Mouse (Mus musculus): ENCODE measurements around the gene Pds5a.
A peak's percentile ranks its signal among the peaks of the same experiment; 100 is the strongest.
"Not testable (repeated sequence)": the region's sequence is repeated elsewhere in the genome, so short reads cannot be mapped to it uniquely, and the experiment has no call there.

Pds5a gene

DNA sequence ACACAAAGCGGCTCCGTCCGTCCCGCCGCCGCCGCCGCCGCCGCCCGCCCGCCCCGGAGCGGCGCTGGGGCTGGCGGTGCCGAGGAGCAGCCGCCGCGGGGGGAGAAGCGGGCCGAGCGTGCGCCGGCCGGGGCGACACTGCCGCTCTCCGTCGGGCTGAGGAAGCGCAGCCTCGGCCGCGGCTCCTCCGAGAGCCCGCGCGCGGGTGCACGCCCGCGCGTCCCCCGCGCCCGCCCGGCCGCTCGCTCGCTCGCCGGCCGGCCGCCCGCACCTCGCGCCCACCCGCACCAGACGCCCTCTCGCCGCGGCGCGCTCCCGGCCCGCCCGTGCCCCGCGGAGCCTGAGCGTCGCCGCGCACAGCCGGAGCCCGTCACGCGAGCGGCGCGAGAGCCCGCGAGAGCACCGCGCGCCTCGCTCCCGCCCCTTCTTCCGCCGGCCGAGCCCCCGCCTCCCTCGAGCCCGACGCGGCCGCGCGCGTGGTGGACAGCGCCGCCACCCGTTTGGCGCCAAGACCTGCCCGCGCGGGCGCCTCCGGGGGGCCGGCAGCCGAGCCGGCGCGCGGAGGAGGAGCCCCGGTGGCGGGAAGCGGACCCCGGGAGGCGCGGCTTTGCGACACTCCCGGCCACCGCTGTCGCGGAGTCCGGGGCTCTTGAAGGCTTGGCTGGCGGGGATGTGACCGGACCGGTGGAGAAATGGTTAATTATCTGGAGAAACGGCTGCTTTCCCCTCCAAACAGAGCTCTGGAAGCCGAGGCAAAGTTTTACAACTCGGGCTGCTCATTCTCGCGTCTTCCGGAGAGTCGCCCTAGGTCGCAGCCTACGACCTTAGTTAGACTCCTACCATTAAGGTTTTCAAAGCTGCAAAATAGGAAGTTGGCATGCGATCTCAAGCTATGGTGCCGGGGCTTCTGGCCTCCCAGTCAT lies at the start of gene Pds5a:
Gene Pds5a (minus strand): TSS at position 438 of the 923 bp plus-strand sequence.
- DNase-seq (ENCODE audit: low spot score in 2 of 2): peak; percentile 89 to 95

DNA sequence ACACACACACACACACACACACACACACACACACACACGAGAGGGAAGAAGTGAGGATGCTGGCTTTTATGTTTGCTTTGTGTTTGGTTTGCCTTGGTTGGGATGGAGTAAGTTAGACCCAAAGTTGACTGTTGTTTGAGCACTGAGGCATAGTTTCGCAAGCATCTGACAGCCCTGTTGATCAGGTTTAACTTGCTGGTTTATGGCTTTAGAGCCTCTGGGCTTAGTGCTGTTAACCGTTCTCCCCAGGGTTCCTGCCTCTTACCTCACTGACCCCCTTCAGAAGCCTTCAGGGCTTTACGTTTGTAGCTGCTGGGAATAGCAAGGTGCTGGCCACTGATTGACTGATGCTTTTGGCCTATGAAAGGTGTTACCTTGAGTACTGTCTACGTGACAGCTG lies 48.8 kb upstream of the Pds5a start:
- DNase-seq (ENCODE audit: low spot score in 2 of 2): no peak

GRCm38 (mm10) chr5:65739366-65739765 lies 41.3 kb upstream of the Pds5a start:
- no peak for DNase-seq (ENCODE audit: low spot score in 2 of 2)

GRCm38 (mm10) chr5:65735601-65736000 lies 37.5 kb upstream of the Pds5a start:
- DNase-seq (ENCODE audit: low spot score in 2 of 2): no peak

- peak; percentile 79 to 80 for DNase-seq (ENCODE audit: low spot score in 2 of 2)
Measured at GRCm38 (mm10) chr5:65731173-65732007, 33.3 kb upstream of the Pds5a start.

DNA sequence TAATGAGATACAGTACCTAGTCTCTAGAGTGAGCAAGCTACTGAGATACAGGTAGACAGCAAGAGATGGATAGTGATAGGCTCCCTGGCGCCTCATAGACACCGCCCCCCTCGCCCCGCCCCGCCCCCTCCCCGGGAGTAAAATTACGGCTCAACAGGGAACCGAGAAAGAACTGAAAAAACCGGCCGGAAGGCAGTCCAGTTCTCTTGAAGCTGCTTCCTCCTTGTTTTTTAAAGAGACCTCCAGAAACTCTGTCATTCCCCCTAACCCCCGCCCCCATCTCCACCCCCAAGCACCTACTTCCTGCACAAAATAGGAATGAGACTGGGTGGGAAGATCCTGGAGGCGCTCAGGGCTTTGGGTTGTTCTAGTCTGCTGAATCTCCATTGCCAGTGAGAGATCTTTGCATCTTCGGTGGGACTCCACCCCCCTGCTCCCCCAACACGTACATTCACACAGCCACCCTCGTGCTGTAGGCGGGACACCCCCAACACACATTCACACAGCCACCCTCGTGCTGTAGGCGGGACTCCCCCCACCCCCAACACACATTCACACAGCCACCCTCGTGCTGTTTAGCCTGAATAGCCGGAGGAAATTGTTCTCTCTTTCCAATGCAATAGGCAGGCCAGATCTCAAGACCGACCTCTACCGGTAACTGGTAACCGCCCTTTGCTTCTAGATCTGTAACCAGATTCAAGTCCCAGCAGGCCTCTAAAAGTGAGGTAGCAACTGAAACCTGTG lies 26.4 kb upstream of the Pds5a start:
- DNase-seq (ENCODE audit: low spot score in 2 of 2): peak; percentile 69 to 77

DNA sequence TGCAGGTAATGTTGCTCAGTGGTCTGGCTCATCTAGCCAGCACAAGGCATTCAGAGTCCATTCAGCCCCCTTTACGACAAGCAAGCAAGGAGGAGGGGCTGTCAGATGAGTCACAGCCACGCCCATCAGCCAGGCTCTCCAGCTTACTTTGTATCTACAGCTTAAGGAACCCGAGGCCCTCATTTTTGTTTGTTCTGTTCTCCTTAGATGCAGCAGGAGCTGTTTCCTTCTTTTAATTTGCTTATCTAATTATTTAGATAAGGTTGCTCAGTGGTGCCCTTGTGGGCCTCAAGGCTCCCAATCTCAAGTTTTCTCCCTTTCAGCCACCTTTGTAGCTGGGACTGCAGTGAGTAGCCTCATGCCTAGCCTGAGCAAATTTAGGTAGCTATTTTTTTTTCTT lies 20.3 kb upstream of the Pds5a start:
- DNase-seq (ENCODE audit: low spot score in 2 of 2): peak in 1 of 2 experiments; percentile 39

DNA sequence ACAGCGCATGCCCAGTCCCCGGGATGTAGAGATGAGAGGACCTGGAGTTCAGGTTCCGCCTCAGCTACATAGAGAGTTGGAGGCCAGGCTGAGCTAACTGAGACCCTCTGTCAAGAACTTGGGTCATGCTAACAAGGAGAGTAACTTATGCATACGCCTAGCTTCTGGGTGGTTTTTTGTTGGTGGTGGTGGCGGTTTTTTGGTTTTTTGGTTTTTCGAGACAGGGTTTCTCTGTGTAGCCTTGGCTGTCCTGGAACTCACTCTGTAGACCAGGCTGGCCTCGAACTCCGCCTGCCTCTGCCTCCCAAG lies 19.8 kb upstream of the Pds5a start:
- not testable (repeated sequence) for DNase-seq (ENCODE audit: low spot score in 2 of 2)

GRCm38 (mm10) chr5:65717063-65717902 lies 19.2 kb upstream of the Pds5a start:
- DNase-seq (ENCODE audit: low spot score in 2 of 2): no peak

- DNase-seq (ENCODE audit: low spot score in 2 of 2): no peak
Measured at GRCm38 (mm10) chr5:65715084-65715483, 17.0 kb upstream of the Pds5a start.

DNA sequence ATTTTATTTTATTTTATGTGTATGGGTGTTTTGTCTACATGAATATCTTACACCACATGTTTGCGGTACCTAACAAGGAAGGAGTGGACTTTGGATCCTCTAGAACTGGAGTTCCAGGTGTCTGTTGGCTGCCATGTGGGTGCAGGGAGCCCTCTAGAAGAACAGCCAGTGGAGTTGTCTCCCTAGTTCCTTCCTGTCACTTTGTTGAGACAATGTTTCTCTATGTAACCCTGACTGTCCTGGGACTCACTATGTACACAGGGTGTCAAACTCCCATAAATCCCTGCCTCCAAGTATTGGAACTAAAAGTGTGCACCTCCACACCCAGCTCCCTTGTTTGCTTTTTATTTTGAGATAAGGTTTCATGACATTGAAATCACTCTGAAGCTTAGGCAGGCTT lies 13.4 kb upstream of the Pds5a start:
- no peak for DNase-seq (ENCODE audit: low spot score in 2 of 2)

- DNase-seq (ENCODE audit: low spot score in 2 of 2): no peak
Measured at GRCm38 (mm10) chr5:65710267-65710666, 12.2 kb upstream of the Pds5a start.

DNA sequence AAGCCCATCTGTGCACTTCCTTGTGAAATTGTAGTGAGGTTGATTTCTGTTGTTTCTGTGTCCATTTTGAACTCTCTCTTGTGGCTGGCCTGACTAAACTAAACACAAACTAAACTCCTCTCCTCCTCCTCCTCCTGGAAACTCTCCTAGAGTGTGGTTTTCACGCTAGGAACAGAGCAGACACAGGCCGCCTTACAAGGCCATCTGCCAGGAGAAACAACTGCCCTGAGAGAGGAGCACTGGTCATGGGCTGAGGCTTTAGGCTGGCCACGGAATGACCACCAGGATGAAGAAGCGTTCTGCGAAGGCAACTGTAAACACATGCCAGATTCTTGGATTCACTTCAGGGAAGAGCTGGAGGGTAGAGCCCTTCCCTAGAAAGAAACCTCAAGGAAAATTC lies 8.9 kb upstream of the Pds5a start:
- DNase-seq (ENCODE audit: low spot score in 2 of 2): no peak

- no peak for DNase-seq (ENCODE audit: low spot score in 2 of 2)
Measured at GRCm38 (mm10) chr5:65706171-65706570, 8.1 kb upstream of the Pds5a start.

DNA sequence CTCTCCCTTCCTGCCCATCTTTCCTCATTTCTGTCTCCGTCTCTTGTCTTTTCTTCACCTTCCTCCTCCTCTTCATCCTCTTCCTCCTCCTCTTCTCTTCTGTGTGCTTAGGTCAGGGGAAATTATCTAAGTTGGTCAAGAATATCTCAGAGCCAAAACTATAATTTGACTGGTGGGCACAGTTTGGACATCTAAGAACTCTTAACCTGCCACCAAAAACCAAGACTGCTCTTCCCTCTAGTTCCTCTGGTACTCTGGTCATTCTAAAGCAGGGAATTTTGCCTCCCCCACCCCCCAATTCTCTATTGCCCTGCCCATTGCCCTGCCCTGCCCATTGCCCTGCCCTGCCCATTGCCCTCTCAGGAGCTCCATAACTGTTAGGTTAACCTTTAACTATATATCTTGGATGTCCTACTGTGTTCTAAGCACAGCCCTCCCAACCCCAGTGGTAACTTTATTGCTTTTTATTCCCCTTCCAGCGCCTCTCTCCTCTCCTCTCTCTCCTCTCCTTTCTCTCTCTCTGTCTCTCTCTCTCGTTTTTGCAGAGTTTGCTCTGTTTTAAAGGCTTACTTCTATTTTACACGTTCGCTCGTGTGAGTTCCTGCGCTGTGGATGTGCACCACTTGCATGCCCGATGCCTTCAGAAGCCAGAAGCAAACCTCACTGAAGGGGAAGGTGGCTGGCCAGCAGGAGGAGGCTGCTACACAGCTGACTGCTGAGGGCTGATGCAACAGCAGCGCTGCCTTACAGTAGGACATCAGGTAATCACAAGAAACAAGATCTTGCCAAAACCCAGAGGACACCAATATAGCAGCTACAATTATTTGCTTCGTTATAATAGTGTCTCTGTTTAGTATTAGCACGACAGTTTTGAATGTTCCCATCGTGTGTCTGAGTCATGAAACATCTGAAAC lies 6.9 kb upstream of the Pds5a start:
- DNase-seq (ENCODE audit: low spot score in 2 of 2): no peak

DNA sequence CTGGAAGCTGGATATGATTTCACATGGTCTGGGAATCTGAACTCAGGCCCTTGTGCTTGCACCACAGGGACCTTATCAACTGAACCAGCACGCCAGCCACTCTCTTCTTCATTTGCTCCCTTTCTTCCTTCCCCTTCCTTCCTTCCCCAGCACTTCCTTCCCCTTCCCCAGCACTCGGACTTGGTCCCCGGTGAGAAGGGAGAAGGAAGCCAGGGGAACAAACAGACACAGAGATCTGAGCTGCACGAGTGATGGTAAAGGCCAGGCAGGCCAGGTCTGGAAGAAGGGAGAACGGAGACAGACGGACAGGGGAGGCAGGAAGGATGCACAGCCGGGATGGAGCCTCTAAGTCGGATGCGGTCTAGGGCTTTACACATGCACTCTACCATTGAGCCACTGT lies 5.2 kb upstream of the Pds5a start:
- no peak for DNase-seq (ENCODE audit: low spot score in 2 of 2)

- DNase-seq (ENCODE audit: low spot score in 2 of 2): no peak
Measured at GRCm38 (mm10) chr5:65700102-65700501, 2.0 kb upstream of the Pds5a start.

GRCm38 (mm10) chr5:65699146-65699545 lies 1.1 kb upstream of the Pds5a start:
- no peak for DNase-seq (ENCODE audit: low spot score in 2 of 2)

GRCm38 (mm10) chr5:65698759-65699136 lies 675 bp upstream of the Pds5a start:
- DNase-seq (ENCODE audit: low spot score in 2 of 2): no peak

DNA sequence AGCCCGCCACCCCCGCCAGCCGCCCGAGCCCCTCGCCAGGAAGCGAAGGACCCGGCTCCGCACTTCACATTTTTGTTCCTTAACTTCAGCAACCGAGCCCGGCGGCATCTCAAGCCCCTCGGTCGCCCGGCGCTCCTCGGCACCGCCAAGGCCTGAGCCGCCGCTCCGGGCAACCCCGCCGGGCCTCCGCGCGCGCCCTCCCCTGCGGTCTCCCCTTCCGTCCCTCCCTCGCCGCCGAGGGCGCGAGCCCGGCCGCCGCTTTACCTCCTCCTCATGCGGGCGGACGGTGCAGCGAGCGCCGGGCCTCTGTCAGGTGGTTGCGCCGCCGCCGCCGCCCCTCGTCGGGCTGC lies 612 bp downstream of the Pds5a start:
- DNase-seq (ENCODE audit: low spot score in 2 of 2): peak; percentile 63 to 87

All from spleen, postnatal 4 days (tissue).